Mouse (Mus musculus): ENCODE measurements around the gene Tcf20. TPM values are rescaled to one million over a fixed set of nuclear protein-coding genes. Genes with fewer than 3 reads are reported as not detected.

Tcf20 gene
- polyA plus RNA-seq, 1 experiment from 2014 or later = 10.9 TPM

GRCm38 (mm10) chr15:82902521-82902920 lies 85.2 kb downstream of the Tcf20 start:
- no peak for TF ChIP-seq CTCF (IDR thresholded peaks at IDR 0.05; ENCODE audit: low read depth)
- Histone ChIP-seq H3K9me3 (ENCODE audit: low read depth, low read length) (no peaks in the 10 kb centered on the region), H3K4me2 (no peak overlapping the region), H3K27ac (ENCODE audit: low read depth) (no peak overlapping the region), H3K9ac (no peak overlapping the region), H3K36me3 (ENCODE audit: insufficient read depth) (no peaks in the 10 kb centered on the region), H3K4me1 (ENCODE audit: insufficient read depth) (peaks cover 19% of the 10 kb centered on the region), H3K4me3 (ENCODE audit: low read depth, low read length) (no peak overlapping the region), H3K27me3 (ENCODE audit: insufficient read depth, low read length) (no peaks in the 10 kb centered on the region)
- ATAC-seq (ENCODE audit: insufficient read depth) = no peak
- no peak for DNase-seq
- WGBS = 42% methylated on average over 4 of the region's 4 CpGs

GRCm38 (mm10) chr15:82901306-82901705 lies 86.4 kb downstream of the Tcf20 start:
- TF ChIP-seq CTCF (IDR thresholded peaks at IDR 0.05; ENCODE audit: low read depth) = 0 out of 2 replicates have a peak, but pooled peaks have one; percentile 2
- Histone ChIP-seq H3K4me2 (peak overlapping the region; percentile 5; the same call in 1 of the 2 replicates), H3K4me1 (ENCODE audit: insufficient read depth) (peaks cover 19% of the 10 kb centered on the region), H3K9ac (no peak overlapping the region), H3K36me3 (ENCODE audit: insufficient read depth) (no peaks in the 10 kb centered on the region), H3K9me3 (ENCODE audit: low read depth, low read length) (no peaks in the 10 kb centered on the region), H3K27me3 (ENCODE audit: insufficient read depth, low read length) (no peaks in the 10 kb centered on the region), H3K27ac (ENCODE audit: low read depth) (no peak overlapping the region), H3K4me3 (ENCODE audit: low read depth, low read length) (no peak overlapping the region)
- ATAC-seq (ENCODE audit: insufficient read depth) (no peak), DNase-seq (peak; percentile 70)
- 14% methylated on average over 6 of the region's 6 CpGs for WGBS

- H3K27me3 ChIP-seq (ENCODE audit: insufficient read depth, low read length) = no peaks in the 10 kb centered on the region
- H3K36me3 ChIP-seq (ENCODE audit: insufficient read depth) = no peaks in the 10 kb centered on the region
- peak overlapping the region; percentile 41; the same call in 1 of the 2 replicates for H3K9ac ChIP-seq
- H3K4me2 ChIP-seq = peak overlapping the region; percentile 73
- DNase-seq (no peak), ATAC-seq (ENCODE audit: insufficient read depth) (no peak)
- peaks cover 19% of the 10 kb centered on the region for H3K4me1 ChIP-seq (ENCODE audit: insufficient read depth)
- no peak for TF ChIP-seq CTCF (IDR thresholded peaks at IDR 0.05; ENCODE audit: low read depth)
- no peak overlapping the region for H3K4me3 ChIP-seq (ENCODE audit: low read depth, low read length)
- 25% methylated on average over 3 of the region's 3 CpGs for WGBS
- H3K27ac ChIP-seq (ENCODE audit: low read depth) = peak overlapping the region; percentile 25; the same call in 1 of the 2 replicates
- no peaks in the 10 kb centered on the region for H3K9me3 ChIP-seq (ENCODE audit: low read depth, low read length)
These were observed 87.3 kb downstream of the Tcf20 start for GRCm38 (mm10) chr15:82900331-82900730.

GRCm38 (mm10) chr15:82899676-82900301 lies 87.9 kb downstream of the Tcf20 start:
- Histone ChIP-seq H3K4me1 (ENCODE audit: insufficient read depth) (peaks cover 19% of the 10 kb centered on the region), H3K4me2 (peak overlapping the region; percentile 73), H3K27me3 (ENCODE audit: insufficient read depth, low read length) (no peaks in the 10 kb centered on the region), H3K9ac (peak overlapping the region; percentile 90), H3K36me3 (ENCODE audit: insufficient read depth) (no peaks in the 10 kb centered on the region), H3K4me3 (ENCODE audit: low read depth, low read length) (peak overlapping the region; percentile 96), H3K9me3 (ENCODE audit: low read depth, low read length) (no peaks in the 10 kb centered on the region), H3K27ac (ENCODE audit: low read depth) (peak overlapping the region; percentile 90)
- 1% methylated on average over 53 of the region's 56 CpGs for whole genome bisulfite sequencing
- peak; percentile 94 for DNase-seq
- peak; percentile 31 for TF ChIP-seq CTCF (IDR thresholded peaks at IDR 0.05; ENCODE audit: low read depth)
- peak; percentile 92 for ATAC-seq (ENCODE audit: insufficient read depth)

GRCm38 (mm10) chr15:82898740-82899675 lies 88.7 kb downstream of the Tcf20 start:
- Histone ChIP-seq H3K9ac (peak overlapping the region; percentile 90), H3K4me3 (ENCODE audit: low read depth, low read length) (peak overlapping the region; percentile 96), H3K27me3 (ENCODE audit: insufficient read depth, low read length) (no peaks in the 10 kb centered on the region), H3K4me1 (ENCODE audit: insufficient read depth) (peaks cover 19% of the 10 kb centered on the region), H3K4me2 (peak overlapping the region; percentile 73), H3K27ac (ENCODE audit: low read depth) (peak overlapping the region; percentile 90), H3K36me3 (ENCODE audit: insufficient read depth) (no peaks in the 10 kb centered on the region), H3K9me3 (ENCODE audit: low read depth, low read length) (no peaks in the 10 kb centered on the region)
- TF ChIP-seq CTCF (IDR thresholded peaks at IDR 0.05; ENCODE audit: low read depth) = no peak
- peak; percentile 74 for ATAC-seq (ENCODE audit: insufficient read depth)
- under 1% methylated on average over 81 of the region's 98 CpGs for WGBS
- peak; percentile 51 for DNase-seq

GRCm38 (mm10) chr15:82898141-82898739 lies 89.4 kb downstream of the Tcf20 start:
- Histone ChIP-seq H3K9ac (peak overlapping the region; percentile 90), H3K36me3 (ENCODE audit: insufficient read depth) (no peaks in the 10 kb centered on the region), H3K27ac (ENCODE audit: low read depth) (0 out of 2 replicates have a peak overlapping the region, but pooled peaks have one; percentile 31), H3K4me1 (ENCODE audit: insufficient read depth) (peaks cover 19% of the 10 kb centered on the region), H3K9me3 (ENCODE audit: low read depth, low read length) (no peaks in the 10 kb centered on the region), H3K4me3 (ENCODE audit: low read depth, low read length) (peak overlapping the region; percentile 96), H3K27me3 (ENCODE audit: insufficient read depth, low read length) (no peaks in the 10 kb centered on the region), H3K4me2 (peak overlapping the region; percentile 73)
- WGBS = 14% methylated on average over 11 of the region's 11 CpGs
- DNase-seq = no peak
- ATAC-seq (ENCODE audit: insufficient read depth) = no peak
- TF ChIP-seq CTCF (IDR thresholded peaks at IDR 0.05; ENCODE audit: low read depth) = no peak
